Mouse (Mus musculus) lung, postnatal 10 days (tissue): ENCODE measurements around the gene Gpr153.
A peak's percentile ranks its signal among the peaks of the same experiment; 100 is the strongest.

Experiments
- DNase-seq: peaks from one replicate; pipeline ENCODE4 v3.0.0; 2021

Gene Gpr153

GRCm38 (mm10) chr4:152290385-152290784 is 16.4 kb downstream of the Gpr153 start:
- DNase-seq: no peak

GRCm38 (mm10) chr4:152290991-152291390 is 17.0 kb downstream of the Gpr153 start:
- DNase-seq: no peak

- no peak for DNase-seq
Measured at GRCm38 (mm10) chr4:152291562-152291961, 17.5 kb downstream of the Gpr153 start, which contains the start of gene Hes3. TSS of gene Hes3 (minus strand) at chr4:152291662.

- no peak for DNase-seq
Measured at GRCm38 (mm10) chr4:152292102-152292765, 18.2 kb downstream of the Gpr153 start.

- DNase-seq: no peak
Measured at GRCm38 (mm10) chr4:152294188-152294929, 20.3 kb downstream of the Gpr153 start.

GRCm38 (mm10) chr4:152295916-152296315 is 21.9 kb downstream of the Gpr153 start:
- DNase-seq: no peak

- DNase-seq: no peak
Measured at GRCm38 (mm10) chr4:152296371-152296770, 22.3 kb downstream of the Gpr153 start.

- peak; percentile 100 for DNase-seq
Measured at GRCm38 (mm10) chr4:152296874-152297861, 23.1 kb downstream of the Gpr153 start, which contains the start of gene Icmt. TSS of gene Icmt (plus strand) at chr4:152297227.

GRCm38 (mm10) chr4:152298836-152299235 is 24.8 kb downstream of the Gpr153 start:
- DNase-seq: no peak

- no peak for DNase-seq
Measured at GRCm38 (mm10) chr4:152300375-152300774, 26.3 kb downstream of the Gpr153 start.

GRCm38 (mm10) chr4:152302012-152302411 is 28.0 kb downstream of the Gpr153 start:
- DNase-seq: no peak

- no peak for DNase-seq
Measured at GRCm38 (mm10) chr4:152303172-152303571, 29.1 kb downstream of the Gpr153 start.

- no peak for DNase-seq
Measured at GRCm38 (mm10) chr4:152304685-152305084, 30.7 kb downstream of the Gpr153 start.

GRCm38 (mm10) chr4:152305991-152306390 is 32.0 kb downstream of the Gpr153 start:
- no peak for DNase-seq

- DNase-seq: no peak
Measured at GRCm38 (mm10) chr4:152307542-152307941, 33.5 kb downstream of the Gpr153 start.

- no peak for DNase-seq
Measured at GRCm38 (mm10) chr4:152312186-152312585, 38.2 kb downstream of the Gpr153 start.

- peak; percentile 23 for DNase-seq
Measured at GRCm38 (mm10) chr4:152313211-152313632, 39.2 kb downstream of the Gpr153 start.

- DNase-seq: peak; percentile 66
Measured at GRCm38 (mm10) chr4:152313934-152314333, 39.9 kb downstream of the Gpr153 start.

GRCm38 (mm10) chr4:152315498-152316213 is 41.6 kb downstream of the Gpr153 start:
- DNase-seq: no peak

- no peak for DNase-seq
Measured at GRCm38 (mm10) chr4:152317631-152318033, 43.6 kb downstream of the Gpr153 start.

GRCm38 (mm10) chr4:152318517-152319234 is 44.6 kb downstream of the Gpr153 start, which contains the start of gene Rnf207:
TSS of gene Rnf207 (minus strand) at chr4:152318993.
- peak; percentile 67 for DNase-seq
